Mouse (Mus musculus): ENCODE data around the gene Il6ra.
A peak's percentile ranks its signal among the peaks of the same experiment; 100 is the strongest.

The Il6ra gene

GRCm38 (mm10) chr3:89853752-89854151, 59.2 kb downstream of the Il6ra start:
- no peak for DNase-seq (ENCODE audit: low spot score)

GRCm38 (mm10) chr3:89848083-89848482, 64.9 kb downstream of the Il6ra start:
- DNase-seq (ENCODE audit: low spot score) = no peak

- no peak for DNase-seq (ENCODE audit: low spot score)
Observed at GRCm38 (mm10) chr3:89847596-89847995, 65.4 kb downstream of the Il6ra start.

GRCm38 (mm10) chr3:89847126-89847525, 65.9 kb downstream of the Il6ra start:
- no peak for DNase-seq (ENCODE audit: low spot score)

- DNase-seq (ENCODE audit: low spot score) = no peak
Observed at GRCm38 (mm10) chr3:89845814-89846213, 67.2 kb downstream of the Il6ra start.

GRCm38 (mm10) chr3:89843148-89843547, 69.8 kb downstream of the Il6ra start:
- no peak for DNase-seq (ENCODE audit: low spot score)

- DNase-seq (ENCODE audit: low spot score) = peak; percentile 26
Observed at GRCm38 (mm10) chr3:89842258-89842657, 70.7 kb downstream of the Il6ra start.

- DNase-seq (ENCODE audit: low spot score) = no peak
Observed at GRCm38 (mm10) chr3:89835362-89835761, 77.6 kb downstream of the Il6ra start.

GRCm38 (mm10) chr3:89830815-89831591, 82.0 kb downstream of the Il6ra start, which contains the start of gene She:
Gene She (plus strand): TSS chr3:89831370.
- DNase-seq (ENCODE audit: low spot score) = no peak

GRCm38 (mm10) chr3:89826295-89826694, 86.7 kb downstream of the Il6ra start:
- DNase-seq (ENCODE audit: low spot score) = no peak

GRCm38 (mm10) chr3:89823594-89823993, 89.4 kb downstream of the Il6ra start:
- DNase-seq (ENCODE audit: low spot score) = peak; percentile 76

GRCm38 (mm10) chr3:89821548-89822480, 91.2 kb downstream of the Il6ra start:
- DNase-seq (ENCODE audit: low spot score) = no peak

GRCm38 (mm10) chr3:89821096-89821513, 91.9 kb downstream of the Il6ra start:
- no peak for DNase-seq (ENCODE audit: low spot score)

GRCm38 (mm10) chr3:89820311-89821095, 92.5 kb downstream of the Il6ra start:
- DNase-seq (ENCODE audit: low spot score) = no peak

- DNase-seq (ENCODE audit: low spot score) = no peak
Observed at GRCm38 (mm10) chr3:89819897-89820296, 93.1 kb downstream of the Il6ra start.

- DNase-seq (ENCODE audit: low spot score) = no peak
Observed at GRCm38 (mm10) chr3:89818605-89819004, 94.4 kb downstream of the Il6ra start.

- no peak for DNase-seq (ENCODE audit: low spot score)
Observed at GRCm38 (mm10) chr3:89817056-89817455, 95.9 kb downstream of the Il6ra start.
